Mouse (Mus musculus): ENCODE results near the gene Nabp2.

- no peak for TF ChIP-seq CTCF (IDR thresholded peaks at IDR 0.05; ENCODE audit: borderline replicate concordance, insufficient read depth, low read depth, low read length)
- no peak for TF ChIP-seq POLR2A (IDR thresholded peaks at IDR 0.05; ENCODE audit: borderline replicate concordance, insufficient read depth, low read length)
These were observed 48.3 kb upstream of the Nabp2 start for GRCm38 (mm10) chr10:128459409-128460269.
